Mouse (Mus musculus) regulatory T cell (primary cell): ENCODE results near the gene Zfp105.

Experiments
- in situ Hi-C: fragments of 300-600 bp; cut with MboI, MseI; formaldehyde crosslinking; loops from one replicate; pipeline ENCODE4 v1.15.1; 2025; ENCODE audit warnings: high pct_unique_total_duplicates

Zfp105 gene

GRCm38 (mm10) chr9:122922936-122923381 is at the start of gene Zfp105:
Gene Zfp105, plus strand, starts transcription at chr9:122923072.
- in situ Hi-C loops: loop anchor here (25.0 kb wide), 1 partner anchor 436 kb away; no protein-coding TSS in a partner anchor

- in situ Hi-C loops: no loop called here
Observed at GRCm38 (mm10) chr9:122874653-122875052, 48.2 kb upstream of the Zfp105 start.

GRCm38 (mm10) chr9:122875145-122875544 is 47.7 kb upstream of the Zfp105 start:
- in situ Hi-C loops: no loop called here

GRCm38 (mm10) chr9:122885385-122885784 is 37.5 kb upstream of the Zfp105 start, which contains the start of gene Zkscan7:
Gene Zkscan7, plus strand, starts transcription at chr9:122885685.
- in situ Hi-C loops: no loop called here

GRCm38 (mm10) chr9:122886372-122887179 is 36.3 kb upstream of the Zfp105 start:
- in situ Hi-C loops: no loop called here

GRCm38 (mm10) chr9:122901047-122901446 is 21.8 kb upstream of the Zfp105 start:
- in situ Hi-C loops: loop anchor here (25.0 kb wide), 1 partner anchor 414 kb away; no protein-coding TSS in a partner anchor

GRCm38 (mm10) chr9:122902717-122903535 is 19.9 kb upstream of the Zfp105 start:
- in situ Hi-C loops: loop anchor here (25.0 kb wide), 1 partner anchor 416 kb away; no protein-coding TSS in a partner anchor

GRCm38 (mm10) chr9:122922436-122922835 is 436 bp upstream of the Zfp105 start:
- in situ Hi-C loops: loop anchor here (25.0 kb wide), 1 partner anchor 435 kb away; no protein-coding TSS in a partner anchor

- in situ Hi-C loops: no loop called here
Observed at GRCm38 (mm10) chr9:122928915-122929314, 6.0 kb downstream of the Zfp105 start.

- in situ Hi-C loops: no loop called here
Observed at GRCm38 (mm10) chr9:122950643-122951475, 28.0 kb downstream of the Zfp105 start, which contains the start of the genes 1110059G10Rik and Kif15. Gene 1110059G10Rik, minus strand, starts transcription at chr9:122951000. Gene Kif15, plus strand, starts transcription at chr9:122951046.
